Mouse (Mus musculus) hindbrain, embryonic 13.5 days (tissue): Measurements from ENCODE around the gene Faf1. TPM values are rescaled to one million over a fixed set of nuclear protein-coding genes. Genes with fewer than 3 reads are reported as not detected.

Source experiments
- ATAC-seq: fragments of 200-750 bp; cut with Nextera tagmentation; 2 replicates; pipeline ENCODE4 v1.8.0; 2017; ENCODE audit warnings: moderate TSS enrichment; ENCODE audit not compliant: low FRiP score
- H3K27ac ChIP-seq: fragments of 300-500 bp; sonication (generic); 2 replicates; pipeline ENCODE4 v1.5.1; 2015; ENCODE audit warnings: inconsistent platforms, mild to moderate bottlenecking, moderate library complexity
- H3K27me3 ChIP-seq: fragments of 300-500 bp; sonication (generic); 2 replicates; pipeline ENCODE4 v1.6.1; 2015; ENCODE audit warnings: mild to moderate bottlenecking, inconsistent platforms
- H3K36me3 ChIP-seq: fragments of 300-500 bp; sonication (generic); 2 replicates; pipeline ENCODE4 v1.6.1; 2015; ENCODE audit warnings: mild to moderate bottlenecking, inconsistent platforms
- H3K4me1 ChIP-seq: fragments of 300-500 bp; sonication (generic); replicated peaks from 2 replicates; pipeline ENCODE4 v1.6.1; 2015; ENCODE audit warnings: inconsistent platforms
- H3K4me2 ChIP-seq: fragments of 300-500 bp; sonication (generic); 2 replicates; pipeline ENCODE4 v1.6.1; 2015; ENCODE audit warnings: inconsistent platforms, mild to moderate bottlenecking, moderate library complexity
- H3K4me3 ChIP-seq: fragments of 300-500 bp; sonication (generic); 2 replicates; pipeline ENCODE4 v1.5.1; 2015; ENCODE audit warnings: mild to moderate bottlenecking, inconsistent platforms
- H3K9ac ChIP-seq: fragments of 300-500 bp; sonication (generic); 2 replicates; pipeline ENCODE4 v1.6.1; 2015; ENCODE audit warnings: mild to moderate bottlenecking, inconsistent platforms
- H3K9me3 ChIP-seq: fragments of 300-500 bp; sonication (generic); 2 replicates; pipeline ENCODE4 v1.6.1; 2016; ENCODE audit warnings: inconsistent platforms
- WGBS: fragments of 180-500 bp; shearing (Covaris S2); methylation state at CpG from one replicate; pipeline ENCODE4 v1.1.7; 2015; 5-methylcytosine and 5-hydroxymethylcytosine counted together
- polyA plus RNA-seq: library from polyadenylated mRNA; unstranded; fragments of >200 nt; fragmentation: Nextera tagmentation; extraction: Ambion mirVana; gene quantifications from 2 replicates; pipeline ENCODE4 v1.2.1, GENCODE M21; 2015

Faf1 gene
- polyA plus RNA-seq, 1 experiment from 2014 or later: 32.6 TPM

DNA sequence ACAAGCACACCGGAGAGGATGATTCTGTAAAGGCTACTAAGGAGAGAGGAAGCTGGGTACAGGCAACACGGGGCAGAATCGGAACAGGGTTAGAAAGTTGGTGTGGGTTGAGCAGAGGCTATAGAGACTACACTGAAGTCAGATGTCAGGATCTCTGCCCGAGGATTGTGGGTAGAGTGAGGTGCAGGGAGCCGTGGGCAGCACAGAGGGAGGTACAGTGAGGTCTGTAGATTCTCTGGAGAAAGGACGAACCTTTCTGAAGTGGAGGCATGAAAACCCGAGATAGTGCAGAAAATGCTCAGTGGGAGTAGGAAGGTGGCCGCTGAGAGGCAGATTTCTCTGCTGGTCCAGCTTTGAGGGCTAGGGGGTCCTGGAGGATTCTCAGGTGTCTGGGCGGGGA, 309.9 kb downstream of the Faf1 start:
- WGBS: 2% methylated on average over 9 of the region's 9 CpGs
- H3K27me3 ChIP-seq: peaks cover 95% of the 10 kb centered on the region
- no peak overlapping the region for H3K4me2 ChIP-seq
- H3K36me3 ChIP-seq: no peaks in the 10 kb centered on the region
- no peak for ATAC-seq
- no peak overlapping the region for H3K4me3 ChIP-seq
- H3K27ac ChIP-seq: no peak overlapping the region
- no peak overlapping the region for H3K9ac ChIP-seq
- H3K4me1 ChIP-seq: peaks cover 21% of the 10 kb centered on the region
- no peaks in the 10 kb centered on the region for H3K9me3 ChIP-seq

DNA sequence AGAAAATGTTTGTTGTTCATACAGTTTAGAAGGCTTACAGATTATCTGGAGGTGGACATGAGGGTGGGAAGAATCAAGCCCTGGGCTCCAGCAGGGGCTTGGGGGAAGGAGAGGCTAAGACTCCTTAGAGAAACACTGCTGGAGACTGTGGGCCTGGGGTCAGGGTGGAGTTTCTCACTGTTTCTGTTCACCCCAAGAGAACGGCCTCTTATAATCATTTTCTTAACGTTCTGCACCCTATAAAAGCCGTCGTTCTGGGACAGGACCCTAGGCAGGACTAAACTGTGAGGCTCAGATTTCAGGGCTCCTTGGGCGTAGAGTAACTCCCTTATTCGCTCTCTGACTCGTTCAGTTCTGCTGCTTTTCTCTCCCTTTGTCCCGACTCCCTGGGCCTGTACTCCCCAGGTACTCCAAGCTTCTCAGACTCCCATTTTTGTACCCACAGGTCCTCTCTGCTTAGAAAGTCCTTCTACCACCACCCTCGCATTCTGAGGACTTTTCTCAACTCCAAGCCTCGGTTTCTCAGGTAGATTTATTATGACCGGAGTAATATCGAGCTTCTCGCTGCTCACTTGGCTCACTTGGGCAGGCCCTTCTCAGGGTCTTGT, 310.5 kb downstream of the Faf1 start:
- Histone ChIP-seq H3K9ac (no peak overlapping the region), H3K9me3 (no peaks in the 10 kb centered on the region), H3K4me2 (no peak overlapping the region), H3K4me3 (no peak overlapping the region), H3K4me1 (peaks cover 18% of the 10 kb centered on the region), H3K36me3 (no peaks in the 10 kb centered on the region), H3K27me3 (peaks cover 94% of the 10 kb centered on the region), H3K27ac (no peak overlapping the region)
- WGBS: 3% methylated on average over 13 of the region's 13 CpGs
- ATAC-seq: no peak

DNA sequence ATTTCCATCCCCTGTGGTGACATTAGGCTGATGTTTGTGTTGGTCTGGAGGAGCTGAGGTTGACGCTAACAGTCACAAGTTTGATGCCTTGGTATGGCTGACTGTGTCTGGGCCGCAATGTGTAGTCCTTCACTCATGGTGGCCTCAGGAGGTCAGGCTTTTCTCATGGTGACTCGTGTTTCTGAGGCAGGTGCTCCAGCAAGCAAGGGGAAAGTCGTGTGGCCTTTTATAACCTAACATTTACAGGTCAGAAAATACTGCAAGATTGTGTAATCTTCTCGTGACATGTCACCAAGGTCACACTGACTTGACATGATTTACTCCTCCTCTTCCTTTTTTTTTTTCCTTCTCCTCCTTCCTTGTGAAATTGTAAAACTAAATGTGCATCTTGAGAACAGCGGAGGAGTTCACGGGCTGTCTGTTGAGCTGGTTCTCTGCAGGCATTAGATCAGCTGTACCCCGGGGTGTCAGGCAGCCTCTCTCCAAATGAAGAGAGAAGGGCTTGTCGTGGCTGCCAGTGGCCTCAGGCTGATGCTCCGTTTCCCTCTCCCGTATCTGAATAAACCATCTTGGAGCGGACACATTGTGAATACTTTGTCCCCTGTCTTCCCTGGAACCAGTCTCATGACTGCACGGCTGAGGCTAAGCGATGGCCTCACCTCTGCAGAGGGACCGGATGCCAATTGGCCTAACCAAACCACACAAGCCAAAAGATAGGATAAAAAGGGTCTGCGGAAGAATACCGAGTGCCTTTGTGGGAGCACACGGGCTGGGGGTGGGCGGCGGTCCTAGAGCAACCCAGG, 311.4 kb downstream of the Faf1 start:
- H3K9me3 ChIP-seq: no peaks in the 10 kb centered on the region
- H3K4me3 ChIP-seq: no peak overlapping the region
- H3K9ac ChIP-seq: no peak overlapping the region
- WGBS: 2% methylated on average over 20 of the region's 20 CpGs
- ATAC-seq: no peak
- H3K4me1 ChIP-seq: peaks cover 9% of the 10 kb centered on the region; the same call in 1 of the 2 replicates
- no peak overlapping the region for H3K4me2 ChIP-seq
- H3K27me3 ChIP-seq: peaks cover 94% of the 10 kb centered on the region
- no peaks in the 10 kb centered on the region for H3K36me3 ChIP-seq
- H3K27ac ChIP-seq: no peak overlapping the region

DNA sequence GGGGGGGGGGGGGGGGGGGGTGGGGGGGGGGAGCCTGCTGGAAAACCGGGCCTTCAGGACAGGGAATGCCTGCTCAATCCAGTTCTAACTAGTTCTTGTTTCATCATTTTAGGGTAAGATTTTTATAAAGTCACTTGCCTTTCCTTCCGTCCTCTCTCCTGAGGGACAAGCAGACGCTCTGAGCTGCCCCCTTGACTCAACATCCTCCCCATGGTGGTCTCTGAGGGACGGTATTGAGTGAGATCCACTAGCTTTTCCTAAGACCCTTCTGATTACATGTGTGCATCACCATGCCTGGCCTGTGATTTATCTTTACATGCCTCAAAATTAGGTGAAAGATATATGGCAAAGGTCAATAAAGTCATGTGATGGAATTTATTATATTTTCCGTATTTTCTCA, 312.0 kb downstream of the Faf1 start:
- Histone ChIP-seq H3K36me3 (no peaks in the 10 kb centered on the region), H3K4me3 (no peak overlapping the region), H3K4me2 (no peak overlapping the region), H3K9ac (no peak overlapping the region), H3K9me3 (no peaks in the 10 kb centered on the region), H3K4me1 (peaks cover 8% of the 10 kb centered on the region; the same call in 1 of the 2 replicates), H3K27me3 (peaks cover 94% of the 10 kb centered on the region), H3K27ac (no peak overlapping the region)
- 13% methylated on average over 5 of the region's 5 CpGs for WGBS
- no peak for ATAC-seq

DNA sequence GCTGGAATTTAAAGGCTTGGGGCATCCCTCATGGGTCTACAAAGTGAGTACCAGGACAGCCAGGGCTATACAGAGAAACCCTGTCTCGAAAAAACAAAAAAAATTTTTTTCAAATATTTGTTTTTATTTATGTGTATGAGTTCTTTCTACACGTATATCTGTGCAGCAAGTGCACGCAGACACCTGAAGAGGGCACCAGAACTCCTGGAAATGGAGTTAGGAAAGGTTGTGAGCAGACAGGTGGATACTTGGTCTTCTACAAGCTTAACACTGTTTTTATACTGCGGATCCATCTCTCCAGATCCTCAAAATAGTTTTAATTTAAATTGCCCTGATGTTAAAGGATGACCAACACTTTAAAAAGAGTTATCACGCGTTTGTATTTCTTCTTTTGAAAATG, 312.8 kb downstream of the Faf1 start:
- WGBS: 31% methylated on average over 6 of the region's 6 CpGs
- Histone ChIP-seq H3K36me3 (no peaks in the 10 kb centered on the region), H3K9me3 (no peaks in the 10 kb centered on the region), H3K27ac (no peak overlapping the region), H3K9ac (no peak overlapping the region), H3K4me3 (no peak overlapping the region), H3K27me3 (peaks cover 94% of the 10 kb centered on the region), H3K4me2 (no peak overlapping the region), H3K4me1 (0 out of 2 replicates have a peak, but pooled peaks cover 3% of the 10 kb centered on the region)
- ATAC-seq: no peak

DNA sequence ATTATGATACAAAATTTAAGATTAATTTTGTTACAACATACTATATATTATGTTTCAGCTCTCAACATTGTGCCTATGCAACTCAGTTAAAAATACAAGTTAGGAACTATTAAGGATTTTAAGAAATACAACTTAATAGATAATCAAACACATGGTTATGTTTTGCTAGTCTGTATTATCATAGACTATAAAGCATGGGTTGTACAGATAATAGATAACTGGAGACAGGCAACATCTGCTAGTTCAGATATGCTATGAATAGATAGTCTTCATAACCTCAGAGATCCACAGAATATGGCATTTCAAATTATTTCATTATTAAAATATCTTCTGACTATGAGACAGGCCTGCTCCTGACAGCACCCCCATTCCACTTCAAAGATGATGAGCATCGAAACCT, 329.7 kb downstream of the Faf1 start:
- 91% methylated on average over 1 of the region's 1 CpGs for WGBS
- Histone ChIP-seq H3K4me3 (no peak overlapping the region), H3K9me3 (0 out of 2 replicates have a peak, but pooled peaks cover 3% of the 10 kb centered on the region), H3K27ac (no peak overlapping the region), H3K4me1 (no peaks in the 10 kb centered on the region), H3K27me3 (no peaks in the 10 kb centered on the region), H3K4me2 (no peak overlapping the region), H3K9ac (no peak overlapping the region), H3K36me3 (no peaks in the 10 kb centered on the region)
- ATAC-seq: no peak

Other genes starting within 250 kb of the Faf1 start
- gene Rnf11, start 191.9 kb upstream of the Faf1 start, polyA plus RNA-seq: 58.8 and 61.0 TPM in 2 replicates
- gene 4930522H14Rik, start 145.3 kb upstream of the Faf1 start, polyA plus RNA-seq: not detected in 2 replicates
- gene Cdkn2c, start 9.4 kb upstream of the Faf1 start, polyA plus RNA-seq: 2.6 and 3.0 TPM in 2 replicates